Mouse (Mus musculus) cerebral cortex, adult 2 months (tissue): ENCODE measurements around the gene Abhd18.

Experiments
- WGBS: fragments of 180-500 bp; shearing (Covaris S2); methylation state at CpG from one replicate; pipeline ENCODE4 v1.1.7; 2018; 5-methylcytosine and 5-hydroxymethylcytosine counted together

Abhd18 gene

GRCm38 (mm10) chr3:40951365-40951764 is 104.6 kb downstream of the Abhd18 start:
- 6% methylated on average over 7 of the region's 7 CpGs for WGBS

DNA sequence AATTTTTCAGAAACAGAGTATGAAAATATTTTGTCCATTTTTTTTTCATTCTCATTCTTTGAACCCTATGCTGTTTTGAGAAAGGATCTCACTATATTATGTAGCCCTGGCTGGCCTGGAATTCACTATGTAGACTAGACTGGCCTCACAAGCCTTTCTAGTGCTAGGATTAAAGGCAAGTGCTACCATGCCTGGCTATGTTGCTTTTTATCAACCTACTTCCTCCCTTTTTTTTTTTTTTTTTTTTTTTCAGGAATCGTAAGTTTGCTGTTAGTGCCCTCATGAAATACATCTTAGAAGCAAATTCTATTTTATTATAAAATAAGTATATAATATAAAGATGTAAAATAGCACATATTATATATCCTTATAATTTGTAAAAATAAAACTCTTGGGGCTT is 108.0 kb downstream of the Abhd18 start:
- 78% methylated on average over 1 of the region's 1 CpGs for WGBS

DNA sequence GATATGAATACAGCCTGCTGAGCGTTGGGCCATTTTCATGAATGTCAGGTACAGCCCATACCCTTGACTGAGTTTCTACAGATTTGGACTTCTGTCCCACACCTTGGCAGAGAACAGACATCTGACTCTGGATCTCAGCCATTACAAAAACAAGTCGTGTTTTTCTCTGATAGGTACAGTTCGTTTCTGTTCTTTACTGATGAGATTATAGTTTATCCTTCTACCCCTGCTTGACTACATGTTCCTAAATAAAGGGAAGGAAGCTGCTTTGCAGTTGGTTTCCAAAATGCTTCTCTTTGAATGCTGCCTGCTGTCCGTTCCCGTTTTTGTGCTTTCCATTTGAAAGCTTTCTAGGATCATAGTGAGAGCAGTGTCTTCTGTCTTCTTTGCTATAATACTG is 140.8 kb downstream of the Abhd18 start:
- WGBS = 51% methylated on average over 5 of the region's 5 CpGs
